Mouse (Mus musculus) liver, adult 2 months (tissue): ENCODE results near the gene 3110040N11Rik.
"Not testable (repeated sequence)": the region's sequence is repeated elsewhere in the genome, so short reads cannot be mapped to it uniquely, and the experiment has no call there.

Source experiments
- CTCF ChIP-seq: fragments of 200-500 bp; IDR thresholded peaks from 2 replicates; pipeline ENCODE4 v1.5.1; 2011; ENCODE audit warnings: low read depth, low read length, control low read depth
- POLR2A ChIP-seq: fragments of 200-500 bp; IDR thresholded peaks from 2 replicates; pipeline ENCODE4 v1.6.1; 2011; ENCODE audit warnings: low read length, control low read depth; ENCODE audit not compliant: insufficient read depth; ENCODE audit errors: extremely low read depth

DNA sequence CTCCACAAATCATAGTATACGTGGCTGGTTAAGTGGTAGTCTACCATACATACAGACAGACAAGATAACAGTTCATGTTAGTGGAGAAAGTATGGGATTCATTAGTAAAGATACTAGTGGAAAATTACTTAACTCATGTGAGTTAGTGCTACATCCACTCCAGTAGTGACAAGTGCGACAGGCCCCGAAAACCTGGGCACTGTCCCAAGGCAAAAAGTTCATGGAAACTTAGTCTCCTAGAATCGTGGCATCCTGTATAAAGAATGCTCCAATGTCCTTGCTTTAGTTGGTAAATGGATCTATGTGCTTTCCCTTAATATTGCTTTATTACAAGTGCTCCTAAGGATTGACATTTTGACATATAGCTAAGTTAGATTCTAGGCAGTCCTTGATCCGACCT, 48.5 kb upstream of the 3110040N11Rik start:
- not testable (repeated sequence) for TF ChIP-seq CTCF, POLR2A
